In genomic region chr14:51041769-51042168, GRCm38 (mm10) we compare ENCODE assay signal across 24 mouse cellular contexts. TPM values are rescaled to one million over a fixed set of nuclear protein-coding genes. Genes with fewer than 3 reads are reported as not detected.
"Had no signal": no experiment of that assay in that cellular context is flagged by ENCODE, and none has a peak within 500 bp of the region (broad histone marks: within the 10 kb centered on the region; RNA-seq: fewer than 3 reads in every experiment).

Gene Rnase9, minus strand, starts transcription at chr14:51041869.

- H3K27me3 ChIP-seq: neural tube, embryonic 15.5 days; stomach, embryonic 15.5 days had no signal

- H3K27ac ChIP-seq: neural tube, embryonic 15.5 days; stomach, embryonic 15.5 days; stomach, postnatal 0 days had no signal

- H3K9me3 ChIP-seq: neural tube, embryonic 15.5 days; stomach, embryonic 15.5 days had no signal

- H3K9ac ChIP-seq: neural tube, embryonic 15.5 days; stomach, embryonic 15.5 days had no signal

- H3K36me3 ChIP-seq: neural tube, embryonic 15.5 days; stomach, embryonic 15.5 days had no signal

- H3K4me3 ChIP-seq: neural tube, embryonic 15.5 days; stomach, embryonic 15.5 days had no signal

- H3K4me1 ChIP-seq: neural tube, embryonic 15.5 days; stomach, embryonic 15.5 days had no signal

- H3K4me2 ChIP-seq: neural tube, embryonic 15.5 days; stomach, embryonic 15.5 days had no signal

- DNase-seq: retina, postnatal 1 day; right cerebral cortex, adult 18-20 months; right cerebral cortex, postnatal 14 days; right cerebral cortex, postnatal 25 days; right cerebral cortex, postnatal 4 days; spleen, adult 18-20 months; thymus, adult 18-20 months; thymus, adult 2 months; thymus, postnatal 14 days; thymus, postnatal 25 days; thymus, postnatal 36 days; thymus, postnatal 4 days had no signal

RNA-seq across cellular contexts. Expression of gene Rnase9, which starts in this region (rescaled TPM):
- total RNA-seq: neutrophil, adult 5-6 weeks had no signal
- polyA plus RNA-seq: neural tube, embryonic 14.5 days; neural tube, embryonic 15.5 days; small intestine, adult 2 months; spleen, adult 2 months; stomach, embryonic 14.5 days; stomach, embryonic 15.5 days; stomach, embryonic 16.5 days; stomach, postnatal 0 days; testis, adult 2 months; thymus, adult 2 months; thymus, postnatal 0 days; urinary bladder, adult 2 months had no signal
